Mouse (Mus musculus): ENCODE measurements around the gene Eps15.

- no peak for TF ChIP-seq CTCF (IDR thresholded peaks at IDR 0.05; ENCODE audit: borderline replicate concordance, insufficient read depth, low read depth, low read length)
- TF ChIP-seq POLR2A (IDR thresholded peaks at IDR 0.05; ENCODE audit: borderline replicate concordance, insufficient read depth, low read length): no peak
Measured at GRCm38 (mm10) chr4:109422436-109422835, 142.4 kb downstream of the Eps15 start.

All from cerebellum, adult 2 months (tissue).